8 mouse cellular contexts compared by ENCODE assay signal in genomic region chr2:25223681-25224491, GRCm38 (mm10). TPM values are rescaled to one million over a fixed set of nuclear protein-coding genes. Genes with fewer than 3 reads are reported as not detected.
DNase-seq lines count a peak whose midpoint lies in the region; ATAC-seq and TF ChIP-seq lines count a peak whose summit lies in the region.

No protein-coding gene starts in this region.

- peak overlapping the region; percentile 78 for H3K4me2 ChIP-seq in embryonic facial prominence, embryonic 12.5 days (replicated peaks)
- peak overlapping the region; percentile 95 for H3K4me2 ChIP-seq in liver, embryonic 13.5 days
- H3K4me2 ChIP-seq in neural tube, embryonic 12.5 days (replicated peaks): peak overlapping the region; percentile 98

- TF ChIP-seq CTCF in testis, adult 2 months (IDR thresholded peaks at IDR 0.05; ENCODE audit: control insufficient read depth, insufficient read depth, insufficient replicate concordance, low read depth, low read length): no peak

- ATAC-seq in embryonic facial prominence, embryonic 12.5 days (ENCODE audit: insufficient number of reproducible peaks, insufficient read depth, low FRiP score, low TSS enrichment): peak; percentile 8
- ATAC-seq in liver, embryonic 13.5 days (ENCODE audit: low read depth): peak; percentile 76
- peak; percentile 31 for ATAC-seq in neural tube, embryonic 12.5 days (ENCODE audit: low FRiP score, low read depth)

- peak overlapping the region; percentile 77 for H3K27ac ChIP-seq in embryonic facial prominence, embryonic 12.5 days
- peak overlapping the region; percentile 100 for H3K27ac ChIP-seq in liver, embryonic 13.5 days
- peak overlapping the region; percentile 74 for H3K27ac ChIP-seq in neural tube, embryonic 12.5 days
- peak overlapping the region; percentile 99 for H3K27ac ChIP-seq in testis, adult 2 months (ENCODE audit: control insufficient read depth, insufficient read depth, low read depth, low read length)

- under 1% methylated on average over 53 of the region's 53 CpGs for WGBS in embryonic facial prominence, embryonic 12.5 days
- WGBS in liver, embryonic 13.5 days (ENCODE audit: insufficient replicate concordance): 1% methylated on average over 45 of the region's 53 CpGs
- 3% methylated on average over 53 of the region's 53 CpGs for WGBS in neural tube, embryonic 12.5 days

- peaks cover 10% of the 10 kb centered on the region; the same call in 1 of the 2 replicates for H3K36me3 ChIP-seq in embryonic facial prominence, embryonic 12.5 days
- peaks cover 27% of the 10 kb centered on the region for H3K36me3 ChIP-seq in liver, embryonic 13.5 days
- H3K36me3 ChIP-seq in neural tube, embryonic 12.5 days: peaks cover 5% of the 10 kb centered on the region; the same call in 1 of the 2 replicates
- H3K36me3 ChIP-seq in testis, adult 2 months (ENCODE audit: control insufficient read depth, insufficient read depth, low read length): no peaks in the 10 kb centered on the region

- no peak for TF ChIP-seq POLR2A in testis, adult 2 months (IDR thresholded peaks at IDR 0.05; ENCODE audit: control insufficient read depth, low read depth, low read length)

- no peaks in the 10 kb centered on the region for H3K27me3 ChIP-seq in embryonic facial prominence, embryonic 12.5 days
- H3K27me3 ChIP-seq in liver, embryonic 13.5 days: no peaks in the 10 kb centered on the region
- H3K27me3 ChIP-seq in neural tube, embryonic 12.5 days (replicated peaks): no peaks in the 10 kb centered on the region
- no peaks in the 10 kb centered on the region for H3K27me3 ChIP-seq in testis, adult 2 months (ENCODE audit: control insufficient read depth, insufficient read depth, low read length)

- H3K9ac ChIP-seq in embryonic facial prominence, embryonic 12.5 days: peak overlapping the region; percentile 73
- H3K9ac ChIP-seq in liver, embryonic 13.5 days: peak overlapping the region; percentile 99
- H3K9ac ChIP-seq in neural tube, embryonic 12.5 days: peak overlapping the region; percentile 79

- DNase-seq in embryo, embryonic 10 days (ENCODE audit: low spot score): peak; percentile 76
- DNase-seq in embryo, embryonic 9.5 days (ENCODE audit: extremely low spot score): no peak
- DNase-seq in heart, adult 9 months (ENCODE audit: low spot score in 2 of 2): peak; percentile 84 to 86
- peak; percentile 79 to 84 for DNase-seq in kidney, adult 8-10 months
- peak; percentile 92 for DNase-seq in liver, embryonic 13.5 days

- H3K9me3 ChIP-seq in embryonic facial prominence, embryonic 12.5 days: no peaks in the 10 kb centered on the region
- no peaks in the 10 kb centered on the region for H3K9me3 ChIP-seq in liver, embryonic 13.5 days (replicated peaks)
- H3K9me3 ChIP-seq in neural tube, embryonic 12.5 days: no peaks in the 10 kb centered on the region

- H3K4me3 ChIP-seq in embryonic facial prominence, embryonic 12.5 days: peak overlapping the region; percentile 65
- peak overlapping the region; percentile 92 for H3K4me3 ChIP-seq in liver, embryonic 13.5 days (replicated peaks)
- H3K4me3 ChIP-seq in neural tube, embryonic 12.5 days: peak overlapping the region; percentile 90
- H3K4me3 ChIP-seq in testis, adult 2 months (ENCODE audit: control insufficient read depth, low read depth, low read length): peak overlapping the region; percentile 100

- H3K4me1 ChIP-seq in embryonic facial prominence, embryonic 12.5 days: peaks cover 11% of the 10 kb centered on the region
- H3K4me1 ChIP-seq in liver, embryonic 13.5 days (replicated peaks): peaks cover 46% of the 10 kb centered on the region
- H3K4me1 ChIP-seq in neural tube, embryonic 12.5 days: peaks cover 21% of the 10 kb centered on the region
- peaks cover 4% of the 10 kb centered on the region; the same call in 1 of the 2 replicates for H3K4me1 ChIP-seq in testis, adult 2 months (ENCODE audit: control insufficient read depth, insufficient read depth, low read length)

RNA-seq across cellular contexts. Expression of gene Tubb4b, which starts 0.6 kb away (rescaled TPM):
- 443 and 449 TPM in 2 replicates for polyA plus RNA-seq in embryonic facial prominence, embryonic 12.5 days (2016; fragmentation: Nextera tagmentation; extraction: Ambion mirVana)
- polyA plus RNA-seq in liver, embryonic 13.5 days (2015; fragmentation: Nextera tagmentation; extraction: Ambion mirVana): 835 and 850 TPM in 2 replicates
- polyA plus RNA-seq in neural tube, embryonic 12.5 days (2016; fragmentation: Nextera tagmentation; extraction: Ambion mirVana): 424 and 437 TPM in 2 replicates
- polyA plus RNA-seq in testis, adult 2 months (2012; rRNA removed): 2,564 and 2,638 TPM in 2 replicates

RNA-seq across cellular contexts. Expression of gene Fam166a, which starts 5.3 kb away (rescaled TPM):
- polyA plus RNA-seq in embryonic facial prominence, embryonic 12.5 days (2016; fragmentation: Nextera tagmentation; extraction: Ambion mirVana): 1.1 TPM in 1 of 2 replicates, not detected in the other
- polyA plus RNA-seq in liver, embryonic 13.5 days (2015; fragmentation: Nextera tagmentation; extraction: Ambion mirVana): not detected in 2 replicates
- polyA plus RNA-seq in neural tube, embryonic 12.5 days (2016; fragmentation: Nextera tagmentation; extraction: Ambion mirVana): not detected in 2 replicates
- polyA plus RNA-seq in testis, adult 2 months (2012; rRNA removed): 552 and 576 TPM in 2 replicates

RNA-seq across cellular contexts. Expression of gene Stpg3, which starts 9.4 kb away (rescaled TPM):
- polyA plus RNA-seq in embryonic facial prominence, embryonic 12.5 days (2016; fragmentation: Nextera tagmentation; extraction: Ambion mirVana): not detected in 2 replicates
- polyA plus RNA-seq in liver, embryonic 13.5 days (2015; fragmentation: Nextera tagmentation; extraction: Ambion mirVana): not detected in 2 replicates
- not detected in 2 replicates for polyA plus RNA-seq in neural tube, embryonic 12.5 days (2016; fragmentation: Nextera tagmentation; extraction: Ambion mirVana)
- polyA plus RNA-seq in testis, adult 2 months (2012; rRNA removed): 244 and 247 TPM in 2 replicates

RNA-seq across cellular contexts. Expression of gene Slc34a3, which starts 10.3 kb away (rescaled TPM):
- not detected in 2 replicates for polyA plus RNA-seq in embryonic facial prominence, embryonic 12.5 days (2016; fragmentation: Nextera tagmentation; extraction: Ambion mirVana)
- polyA plus RNA-seq in liver, embryonic 13.5 days (2015; fragmentation: Nextera tagmentation; extraction: Ambion mirVana): not detected in 2 replicates
- not detected in 2 replicates for polyA plus RNA-seq in neural tube, embryonic 12.5 days (2016; fragmentation: Nextera tagmentation; extraction: Ambion mirVana)
- polyA plus RNA-seq in testis, adult 2 months (2012; rRNA removed): 0.48 and 0.55 TPM in 2 replicates

RNA-seq across cellular contexts. Expression of gene Nelfb, which starts 12.6 kb away (rescaled TPM):
- 119 and 121 TPM in 2 replicates for polyA plus RNA-seq in embryonic facial prominence, embryonic 12.5 days (2016; fragmentation: Nextera tagmentation; extraction: Ambion mirVana)
- polyA plus RNA-seq in liver, embryonic 13.5 days (2015; fragmentation: Nextera tagmentation; extraction: Ambion mirVana): 42.8 and 43.3 TPM in 2 replicates
- polyA plus RNA-seq in neural tube, embryonic 12.5 days (2016; fragmentation: Nextera tagmentation; extraction: Ambion mirVana): 104 and 106 TPM in 2 replicates
- 20.7 and 24.9 TPM in 2 replicates for polyA plus RNA-seq in testis, adult 2 months (2012; rRNA removed)

Comparison
In these comparisons a context has a peak if more than half of its experiments do, and no peak if none do; other contexts are left out.
1. ATAC-seq: peak in every context shown above with its lines; median percentile 76 in liver, embryonic 13.5 days; 31 in neural tube, embryonic 12.5 days; 8 in embryonic facial prominence, embryonic 12.5 days.
2. RNA of gene Fam166a, which starts 5.3 kb away (polyA plus RNA-seq): 552 to 576 TPM in testis, adult 2 months; 1.1 TPM in embryonic facial prominence, embryonic 12.5 days, not detected in liver, embryonic 13.5 days and not detected in neural tube, embryonic 12.5 days; every median in the first group is over 100 times any median in the second.
3. RNA of gene Stpg3, which starts 9.4 kb away (polyA plus RNA-seq): 244 to 247 TPM in testis, adult 2 months; not detected in neural tube, embryonic 12.5 days, not detected in liver, embryonic 13.5 days and not detected in embryonic facial prominence, embryonic 12.5 days; every median in the first group is over 100 times any median in the second.
4. Peak in every context shown above with its lines, with median percentiles within 50 percentile points of each other: H3K27ac ChIP-seq, H3K4me2 ChIP-seq, H3K4me3 ChIP-seq and H3K9ac ChIP-seq.